Mouse (Mus musculus) cortical plate, adult 2 months (tissue): ENCODE data around the gene Dmbx1.

Source experiments
- CTCF ChIP-seq: fragments of 200-500 bp; IDR thresholded peaks from 2 replicates; pipeline ENCODE4 v1.5.1; 2011; ENCODE audit warnings: mild to moderate bottlenecking, control low read depth, low read length; ENCODE audit not compliant: insufficient read depth; ENCODE audit errors: extremely low read depth
- POLR2A ChIP-seq: fragments of 200-500 bp; IDR thresholded peaks from 2 replicates; pipeline ENCODE4 v1.6.1; 2011; ENCODE audit warnings: mild to moderate bottlenecking, low read length, control low read depth; ENCODE audit not compliant: insufficient read depth; ENCODE audit errors: extremely low read depth

GRCm38 (mm10) chr4:115890553-115890952 lies 49.2 kb downstream of the Dmbx1 start, which contains the start of gene 6430628N08Rik:
- TF ChIP-seq POLR2A (no peak), CTCF (no peak)
